Mouse (Mus musculus) midbrain, postnatal 0 days (tissue): ENCODE results near the gene Nxpe3. TPM values are rescaled to one million over a fixed set of nuclear protein-coding genes. Genes with fewer than 3 reads are reported as not detected.

Experiments
- ATAC-seq: fragments of 200-750 bp; cut with Nextera tagmentation; 2 replicates; pipeline ENCODE4 v1.8.0; 2017; ENCODE audit warnings: moderate number of reproducible peaks, mild to moderate bottlenecking, moderate TSS enrichment, moderate library complexity; ENCODE audit not compliant: low FRiP score
- DNase-seq: peaks from one replicate; pipeline ENCODE4 v3.0.0-alpha.2; 2015; ENCODE audit warnings: low spot score
- H3K27ac ChIP-seq: fragments of 300-500 bp; sonication (generic); 2 replicates; pipeline ENCODE4 v1.5.1; 2014; ENCODE audit warnings: low read depth, mild to moderate bottlenecking, low read length, mixed read lengths
- H3K27me3 ChIP-seq: fragments of 300-500 bp; sonication (generic); 2 replicates; pipeline ENCODE4 v1.6.1; 2014; ENCODE audit warnings: low read length, control low read depth, mixed read lengths; ENCODE audit not compliant: insufficient read depth
- H3K36me3 ChIP-seq: fragments of 300-500 bp; sonication (generic); 2 replicates; pipeline ENCODE4 v1.6.1; 2014; ENCODE audit warnings: low read length, control low read depth, mixed read lengths; ENCODE audit not compliant: insufficient read depth
- H3K4me1 ChIP-seq: fragments of 300-500 bp; sonication (generic); 2 replicates; pipeline ENCODE4 v1.6.1; 2014; ENCODE audit warnings: mild to moderate bottlenecking, control low read depth, antibody characterized with exemption, low read length, mixed read lengths; ENCODE audit not compliant: insufficient read depth
- H3K4me2 ChIP-seq: fragments of 300-500 bp; sonication (generic); 2 replicates; pipeline ENCODE4 v1.6.1; 2014; ENCODE audit warnings: low read depth, mild to moderate bottlenecking, low read length, mixed read lengths; ENCODE audit not compliant: poor library complexity, severe bottlenecking
- H3K4me3 ChIP-seq: fragments of 300-500 bp; sonication (generic); 2 replicates; pipeline ENCODE4 v1.5.1; 2014; ENCODE audit warnings: low read depth, mild to moderate bottlenecking, low read length, moderate library complexity
- H3K9ac ChIP-seq: fragments of 300-500 bp; sonication (generic); replicated peaks from 2 replicates; pipeline ENCODE4 v1.6.1; 2014; ENCODE audit warnings: mild to moderate bottlenecking, low read length, moderate library complexity, mixed read lengths; ENCODE audit not compliant: poor library complexity, severe bottlenecking
- H3K9me3 ChIP-seq: fragments of 300-500 bp; sonication (generic); 2 replicates; pipeline ENCODE4 v1.6.1; 2016; ENCODE audit warnings: low read length, control low read depth
- CTCF ChIP-seq: IDR thresholded peaks from 2 replicates; pipeline ENCODE4 v1.5.1; 2016; ENCODE audit warnings: antibody characterized with exemption, mild to moderate bottlenecking
- WGBS: fragments of 180-500 bp; shearing (Covaris S2); extraction: QIAGEN DNeasy Blood & Tissue Kit; methylation state at CpG from one replicate; pipeline ENCODE4 v1.1.7; 2014; 5-methylcytosine and 5-hydroxymethylcytosine counted together
- polyA plus RNA-seq: library from polyadenylated mRNA; unstranded; fragments of >200 nt; fragmentation: Nextera tagmentation; extraction: Ambion mirVana; gene quantifications from 2 replicates; pipeline ENCODE4 v1.2.1, GENCODE M21; 2015
- total RNA-seq: library from RNA; depleted of rRNA; stranded (reverse); fragments of >200 nt; gene quantifications from 2 replicates; pipeline ENCODE4 v1.2.3, GENCODE M21; 2014; rRNA removed

The Nxpe3 gene
- total RNA-seq: 2.0 and 2.7 TPM in 2 replicates
- polyA plus RNA-seq: 0.77 and 1.1 TPM in 2 replicates

DNA sequence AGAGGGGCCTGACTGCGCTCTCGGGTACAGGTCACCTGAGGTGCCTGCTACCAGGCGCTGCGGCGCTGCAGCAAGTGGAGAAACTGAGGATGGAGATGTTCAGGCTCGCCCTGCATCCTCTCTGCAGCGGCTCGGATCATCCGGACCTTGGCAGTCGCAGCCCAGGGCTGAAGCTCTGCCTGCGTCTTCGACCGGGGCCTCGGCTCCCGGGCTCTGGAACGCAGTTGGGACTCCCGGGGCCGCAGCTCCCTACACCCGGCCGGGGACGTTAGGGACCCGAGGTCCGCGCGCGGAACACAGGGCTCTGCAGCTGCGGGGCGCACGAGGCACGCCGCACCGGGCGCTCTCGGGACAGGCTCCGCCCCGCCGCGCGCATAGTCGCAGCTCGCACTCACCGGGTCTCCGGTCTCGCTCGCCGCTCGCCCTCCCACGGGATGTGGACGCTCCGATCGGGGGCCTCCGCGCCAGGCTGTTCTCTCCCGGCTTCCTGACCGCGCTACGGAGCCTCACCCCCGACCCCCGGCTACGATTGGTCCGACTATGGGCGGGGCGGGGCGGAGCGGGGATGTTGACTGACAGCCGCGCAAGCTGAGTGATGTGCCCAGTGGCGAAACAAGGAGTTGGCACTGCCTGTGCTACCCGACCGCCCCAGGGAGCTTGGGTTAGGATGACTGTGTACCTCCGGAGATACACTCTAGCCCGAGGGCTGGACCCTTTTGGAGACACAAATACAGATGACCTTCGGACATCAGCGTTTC lies at the start of gene Nxpe3:
Nxpe3 (minus strand) TSS at position 393 of the 758 bp plus-strand sequence.
- 0% methylated on average over 57 of the region's 74 CpGs for WGBS
- Histone ChIP-seq H3K4me3 (peak within 1 kb of the TSS; percentile 76), H3K27me3 (no peaks in the 10 kb centered on the region), H3K27ac (peak within 1 kb of the TSS; percentile 85), H3K4me2 (peak within 1 kb of the TSS; percentile 82), H3K9ac (peak within 1 kb of the TSS; percentile 81), H3K4me1 (peaks cover 9% of the 10 kb centered on the region; the same call in 1 of the 2 replicates), H3K36me3 (no peaks in the 10 kb centered on the region), H3K9me3 (no peaks in the 10 kb centered on the region)
- peak; percentile 97 for ATAC-seq
- DNase-seq: peak; percentile 89
- no peak for TF ChIP-seq CTCF

- H3K27ac ChIP-seq: no peak overlapping the region
- ATAC-seq: no peak
These were observed 45.7 kb upstream of the Nxpe3 start for GRCm38 (mm10) chr16:55940781-55941180.

GRCm38 (mm10) chr16:55939703-55940102 lies 44.6 kb upstream of the Nxpe3 start:
- no peaks in the 10 kb centered on the region for H3K4me1 ChIP-seq
- no peak overlapping the region for H3K9ac ChIP-seq
- H3K4me3 ChIP-seq: no peak overlapping the region
- 89% methylated on average over 6 of the region's 6 CpGs for WGBS
- H3K27ac ChIP-seq: no peak overlapping the region
- TF ChIP-seq CTCF: no peak
- no peak for ATAC-seq
- H3K36me3 ChIP-seq: no peaks in the 10 kb centered on the region
- no peak for DNase-seq
- no peak overlapping the region for H3K4me2 ChIP-seq
- no peaks in the 10 kb centered on the region for H3K9me3 ChIP-seq
- no peaks in the 10 kb centered on the region for H3K27me3 ChIP-seq

More at GRCm38 (mm10) chr16:55940781-55941180, 45.7 kb upstream of the Nxpe3 start:
- no peaks in the 10 kb centered on the region for H3K36me3 ChIP-seq
- no peaks in the 10 kb centered on the region for H3K4me1 ChIP-seq
- no peaks in the 10 kb centered on the region for H3K27me3 ChIP-seq
- 94% methylated on average over 4 of the region's 4 CpGs for WGBS
- H3K9me3 ChIP-seq: no peaks in the 10 kb centered on the region
- no peak for TF ChIP-seq CTCF
- no peak for DNase-seq
- no peak overlapping the region for H3K4me2 ChIP-seq
- H3K9ac ChIP-seq: no peak overlapping the region
- H3K4me3 ChIP-seq: no peak overlapping the region

DNA sequence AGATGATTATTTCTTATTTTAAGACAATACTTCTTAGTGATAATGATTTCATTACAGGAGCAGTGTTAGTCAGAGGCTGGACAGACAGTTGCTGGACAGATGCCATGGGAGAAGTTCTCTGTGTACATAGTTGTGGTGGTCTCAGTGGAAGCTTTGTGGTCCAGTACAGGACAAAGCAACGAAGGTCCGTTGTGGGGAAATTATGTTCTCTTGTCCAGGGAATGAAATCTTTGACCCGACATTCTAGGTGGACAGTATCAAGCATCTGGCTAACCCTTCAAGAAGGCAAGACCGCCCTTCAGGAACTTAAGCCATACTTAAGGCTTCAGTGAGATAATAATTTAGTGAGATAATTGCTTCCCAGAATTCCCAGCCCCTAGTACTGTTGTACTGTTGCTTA lies 43.7 kb upstream of the Nxpe3 start:
- H3K27me3 ChIP-seq: no peaks in the 10 kb centered on the region
- no peaks in the 10 kb centered on the region for H3K4me1 ChIP-seq
- DNase-seq (no peak), ATAC-seq (no peak)
- WGBS: 92% methylated on average over 4 of the region's 4 CpGs
- H3K9me3 ChIP-seq: no peaks in the 10 kb centered on the region
- no peak overlapping the region for H3K9ac ChIP-seq
- no peaks in the 10 kb centered on the region for H3K36me3 ChIP-seq
- no peak overlapping the region for H3K4me2 ChIP-seq
- no peak overlapping the region for H3K27ac ChIP-seq
- TF ChIP-seq CTCF: no peak
- no peak overlapping the region for H3K4me3 ChIP-seq

- peak; percentile 96 for DNase-seq
- H3K4me3 ChIP-seq: peak within 1 kb of the TSS; percentile 74
- WGBS: under 1% methylated on average over 24 of the region's 24 CpGs
- peak within 1 kb of the TSS; percentile 69 for H3K27ac ChIP-seq
- no peaks in the 10 kb centered on the region for H3K27me3 ChIP-seq
- no peaks in the 10 kb centered on the region for H3K4me1 ChIP-seq
- peak within 1 kb of the TSS; percentile 56 for H3K9ac ChIP-seq
- H3K36me3 ChIP-seq: no peaks in the 10 kb centered on the region
- peak; percentile 98 for ATAC-seq
- H3K4me2 ChIP-seq: peak within 1 kb of the TSS; percentile 80
- TF ChIP-seq CTCF: peak; percentile 26; the same call in 1 of the 2 replicates
- no peaks in the 10 kb centered on the region for H3K9me3 ChIP-seq
These were observed 39.5 kb upstream of the Nxpe3 start, which contains the start of gene Cep97 for GRCm38 (mm10) chr16:55934453-55935037. TSS of gene Cep97 (minus strand) at chr16:55934855.
